Mouse (Mus musculus): ENCODE measurements around the gene Tmem217. TPM values are rescaled to one million over a fixed set of nuclear protein-coding genes. Genes with fewer than 3 reads are reported as not detected.

Tmem217 gene
- polyA plus RNA-seq, 1 experiment from 2014 or later = 1.5 TPM

- no peak for ATAC-seq (ENCODE audit: low FRiP score)
- Histone ChIP-seq H3K9ac (no peak overlapping the region), H3K27ac (no peak overlapping the region), H3K4me1 (no peaks in the 10 kb centered on the region), H3K4me3 (replicated peaks) (no peak overlapping the region), H3K4me2 (no peak overlapping the region), H3K9me3 (no peaks in the 10 kb centered on the region), H3K27me3 (no peaks in the 10 kb centered on the region), H3K36me3 (replicated peaks) (peaks cover 79% of the 10 kb centered on the region)
- WGBS = 85% methylated on average over 4 of the region's 4 CpGs
Observed at GRCm38 (mm10) chr17:29579579-29580126, 27.5 kb upstream of the Tmem217 start.

GRCm38 (mm10) chr17:29569831-29570230 is 17.6 kb upstream of the Tmem217 start:
- no peaks in the 10 kb centered on the region for H3K9me3 ChIP-seq
- no peak for ATAC-seq (ENCODE audit: low FRiP score)
- WGBS = 88% methylated on average over 6 of the region's 6 CpGs
- H3K4me3 ChIP-seq (replicated peaks) = no peak overlapping the region
- H3K9ac ChIP-seq = no peak overlapping the region
- H3K27ac ChIP-seq = no peak overlapping the region
- no peaks in the 10 kb centered on the region for H3K27me3 ChIP-seq
- no peaks in the 10 kb centered on the region for H3K4me1 ChIP-seq
- H3K4me2 ChIP-seq = no peak overlapping the region
- H3K36me3 ChIP-seq (replicated peaks) = peaks cover 74% of the 10 kb centered on the region

DNA sequence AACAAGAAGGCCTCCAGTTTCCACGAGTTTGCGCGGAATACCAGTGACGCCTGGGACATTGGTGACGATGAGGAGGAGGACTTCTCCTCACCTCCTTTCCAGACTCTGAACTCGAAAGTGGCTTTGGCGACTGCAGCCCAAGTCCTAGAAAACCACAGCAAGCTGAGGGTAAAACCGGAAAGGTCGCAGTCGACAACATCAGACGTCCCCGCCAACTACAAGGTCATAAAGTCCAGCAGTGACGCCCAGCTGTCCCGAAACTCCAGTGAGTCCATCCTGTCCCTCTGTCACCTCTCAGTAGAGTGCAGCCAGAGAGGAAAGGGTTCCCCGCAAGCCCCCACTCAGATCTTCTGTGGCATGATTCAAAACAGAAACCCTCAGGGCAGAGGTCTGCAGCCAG is 16.2 kb upstream of the Tmem217 start:
- Histone ChIP-seq H3K4me2 (no peak overlapping the region), H3K27me3 (no peaks in the 10 kb centered on the region), H3K4me1 (no peaks in the 10 kb centered on the region), H3K4me3 (replicated peaks) (no peak overlapping the region), H3K9ac (no peak overlapping the region), H3K27ac (no peak overlapping the region), H3K36me3 (replicated peaks) (peaks cover 70% of the 10 kb centered on the region), H3K9me3 (no peaks in the 10 kb centered on the region)
- 92% methylated on average over 15 of the region's 15 CpGs for WGBS
- ATAC-seq (ENCODE audit: low FRiP score) = no peak

DNA sequence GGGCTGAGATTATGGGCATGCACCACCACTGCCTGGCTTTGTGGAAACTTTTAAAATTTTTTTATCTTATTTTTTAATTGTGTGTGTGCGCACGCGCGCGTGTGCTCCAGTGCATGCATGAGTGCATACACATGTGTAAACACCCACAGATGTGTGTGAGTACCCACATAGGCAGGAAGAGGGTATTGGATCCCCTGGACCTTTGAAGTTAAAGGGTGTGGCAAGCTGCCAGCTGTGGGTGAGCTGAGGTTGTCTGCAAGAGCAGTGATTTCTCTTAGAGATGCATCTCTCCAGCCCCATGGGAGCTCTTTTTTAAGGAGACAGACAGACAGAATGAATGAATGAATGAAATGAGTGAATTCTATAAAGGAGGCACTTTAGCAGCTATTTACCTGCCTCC is 13.3 kb upstream of the Tmem217 start:
- no peaks in the 10 kb centered on the region for H3K27me3 ChIP-seq
- no peak overlapping the region for H3K27ac ChIP-seq
- no peak overlapping the region for H3K4me2 ChIP-seq
- ATAC-seq (ENCODE audit: low FRiP score) = no peak
- H3K4me3 ChIP-seq (replicated peaks) = no peak overlapping the region
- peaks cover 41% of the 10 kb centered on the region for H3K36me3 ChIP-seq (replicated peaks)
- WGBS = 97% methylated on average over 5 of the region's 5 CpGs
- no peaks in the 10 kb centered on the region for H3K4me1 ChIP-seq
- H3K9ac ChIP-seq = no peak overlapping the region
- H3K9me3 ChIP-seq = no peaks in the 10 kb centered on the region

GRCm38 (mm10) chr17:29558476-29558875 is 6.3 kb upstream of the Tmem217 start:
- 89% methylated on average over 5 of the region's 5 CpGs for WGBS
- no peak overlapping the region for H3K4me2 ChIP-seq
- H3K36me3 ChIP-seq (replicated peaks) = peaks cover 7% of the 10 kb centered on the region

GRCm38 (mm10) chr17:29556893-29557292 is 4.7 kb upstream of the Tmem217 start:
- Histone ChIP-seq H3K4me3 (replicated peaks) (no peak overlapping the region), H3K4me1 (no peaks in the 10 kb centered on the region), H3K4me2 (no peak overlapping the region), H3K9me3 (no peaks in the 10 kb centered on the region; the same call in 1 of the 2 replicates), H3K27me3 (no peaks in the 10 kb centered on the region), H3K36me3 (replicated peaks) (peaks cover 7% of the 10 kb centered on the region), H3K9ac (no peak overlapping the region), H3K27ac (no peak overlapping the region)
- ATAC-seq (ENCODE audit: low FRiP score) = no peak
- WGBS = 95% methylated on average over 7 of the region's 7 CpGs

More at GRCm38 (mm10) chr17:29558476-29558875, 6.3 kb upstream of the Tmem217 start:
- H3K4me3 ChIP-seq (replicated peaks) = no peak overlapping the region
- H3K9ac ChIP-seq = no peak overlapping the region
- no peaks in the 10 kb centered on the region for H3K4me1 ChIP-seq
- H3K9me3 ChIP-seq = no peaks in the 10 kb centered on the region; the same call in 1 of the 2 replicates
- ATAC-seq (ENCODE audit: low FRiP score) = no peak
- no peaks in the 10 kb centered on the region for H3K27me3 ChIP-seq
- no peak overlapping the region for H3K27ac ChIP-seq

- H3K9me3 ChIP-seq = no peaks in the 10 kb centered on the region; the same call in 1 of the 2 replicates
Observed at GRCm38 (mm10) chr17:29556456-29556855, 4.3 kb upstream of the Tmem217 start.

DNA sequence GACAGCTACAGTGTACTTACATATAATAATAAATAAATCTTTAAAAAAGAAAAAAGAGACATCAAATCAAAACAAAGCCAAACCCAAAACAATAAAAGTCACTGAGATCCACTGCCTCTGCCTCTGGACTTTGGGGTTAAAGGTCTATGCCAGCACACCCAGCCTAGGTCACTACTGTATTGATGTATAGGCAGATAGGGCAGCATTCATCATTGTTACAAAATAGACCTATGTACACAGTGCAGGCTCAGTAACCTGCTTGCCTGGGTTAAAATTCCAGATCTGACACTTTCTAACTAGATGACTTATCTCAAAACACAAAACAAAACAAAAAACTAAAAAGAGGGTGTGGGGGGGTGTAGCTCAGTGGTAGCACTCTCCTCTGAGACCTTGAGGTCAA is 2.0 kb upstream of the Tmem217 start:
- H3K9me3 ChIP-seq = no peaks in the 10 kb centered on the region
- no peaks in the 10 kb centered on the region for H3K27me3 ChIP-seq
- peaks cover 17% of the 10 kb centered on the region for H3K4me1 ChIP-seq
- ATAC-seq (ENCODE audit: low FRiP score) = no peak
- no peak overlapping the region for H3K9ac ChIP-seq
- no peak overlapping the region for H3K4me2 ChIP-seq
- no peak overlapping the region for H3K27ac ChIP-seq
- H3K4me3 ChIP-seq (replicated peaks) = no peak overlapping the region
- no peaks in the 10 kb centered on the region for H3K36me3 ChIP-seq (replicated peaks)

More at GRCm38 (mm10) chr17:29556456-29556855, 4.3 kb upstream of the Tmem217 start:
- H3K9ac ChIP-seq = no peak overlapping the region
- no peak overlapping the region for H3K4me2 ChIP-seq
- no peaks in the 10 kb centered on the region for H3K27me3 ChIP-seq
- no peak overlapping the region for H3K27ac ChIP-seq
- H3K36me3 ChIP-seq (replicated peaks) = peaks cover 7% of the 10 kb centered on the region
- no peak for ATAC-seq (ENCODE audit: low FRiP score)
- H3K4me3 ChIP-seq (replicated peaks) = no peak overlapping the region
- 95% methylated on average over 10 of the region's 10 CpGs for WGBS
- H3K4me1 ChIP-seq = no peaks in the 10 kb centered on the region

DNA sequence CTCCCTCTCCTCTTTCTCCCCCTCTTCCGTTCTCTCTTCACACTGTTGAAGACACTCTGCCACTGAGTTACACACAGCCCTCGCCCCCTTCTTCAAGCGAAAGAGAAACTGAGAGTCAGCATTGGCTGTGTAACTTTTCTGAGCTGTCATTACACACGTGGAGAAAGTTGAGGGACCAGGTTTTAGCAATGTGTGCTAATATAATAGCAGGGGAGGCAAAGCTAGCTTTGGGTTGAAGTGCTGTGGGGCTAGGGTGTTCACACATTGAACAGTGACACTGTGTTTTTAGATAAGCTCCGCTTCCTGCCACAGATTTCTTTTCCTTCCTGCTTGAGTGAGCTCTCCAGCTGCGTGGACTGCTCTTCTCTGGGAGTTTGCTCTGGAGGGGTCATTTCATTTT is 1.2 kb downstream of the Tmem217 start:
- H3K4me3 ChIP-seq (replicated peaks) = no peak overlapping the region
- no peaks in the 10 kb centered on the region for H3K27me3 ChIP-seq
- H3K4me1 ChIP-seq = peaks cover 17% of the 10 kb centered on the region
- no peaks in the 10 kb centered on the region for H3K9me3 ChIP-seq
- ATAC-seq (ENCODE audit: low FRiP score) = no peak
- H3K36me3 ChIP-seq (replicated peaks) = no peaks in the 10 kb centered on the region
- H3K27ac ChIP-seq = no peak overlapping the region
- no peak overlapping the region for H3K9ac ChIP-seq
- WGBS = 65% methylated on average over 6 of the region's 6 CpGs
- peak overlapping the region; percentile 80 for H3K4me2 ChIP-seq

DNA sequence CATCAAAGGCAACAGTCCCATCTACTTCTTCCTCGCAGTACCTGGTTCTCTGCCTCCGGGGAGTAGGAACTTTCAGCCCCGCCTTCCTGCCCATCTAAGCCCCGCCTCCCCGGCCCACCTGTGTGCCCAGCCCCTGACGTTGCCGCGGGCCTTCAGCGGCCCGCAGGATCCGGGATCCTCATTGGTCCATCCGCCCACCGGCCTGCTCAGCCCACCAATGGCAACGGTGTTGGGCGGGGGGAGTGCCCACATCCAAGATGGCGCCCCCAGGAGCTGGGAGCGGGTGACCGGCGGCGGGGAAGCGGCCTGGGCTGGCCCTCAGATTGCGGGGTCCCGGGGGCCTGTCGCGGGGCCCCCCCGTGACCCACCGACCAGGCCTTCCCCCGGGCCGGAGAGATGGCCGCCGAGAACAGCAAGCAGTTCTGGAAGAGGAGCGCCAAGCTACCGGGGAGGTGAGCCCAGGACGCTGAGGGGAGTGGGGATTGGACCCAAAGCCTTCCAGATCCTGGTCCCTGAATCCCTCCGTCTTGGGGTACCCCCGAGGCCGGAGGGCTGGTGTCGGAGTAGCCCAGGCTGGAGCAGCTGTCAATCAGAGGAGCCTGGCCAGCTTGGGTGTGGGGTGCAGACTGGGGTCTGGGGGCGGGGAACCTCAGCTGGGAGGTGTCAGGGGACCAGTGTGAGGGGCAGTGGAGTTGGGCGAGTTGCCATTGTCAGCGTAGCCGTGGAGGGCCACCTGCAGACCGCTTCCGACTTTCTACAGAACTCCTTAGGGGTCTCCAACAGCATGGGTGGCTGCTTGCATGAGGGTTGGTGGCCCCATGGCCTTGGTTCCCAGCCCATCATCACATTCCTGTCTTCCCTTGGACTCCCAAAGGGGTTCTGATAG is 2.4 kb downstream of the Tmem217 start, which contains the start of the genes Gm17657 and Tbc1d22b:
Gene Gm17657 (minus strand): TSS at position 96 of the 886 bp plus-strand sequence.
Gene Tbc1d22b (plus strand): TSS at position 243 of the 886 bp plus-strand sequence.
- H3K27ac ChIP-seq = peak within 1 kb of the TSS; percentile 64
- WGBS = under 1% methylated on average over 44 of the region's 44 CpGs
- H3K27me3 ChIP-seq = no peaks in the 10 kb centered on the region
- peak within 1 kb of the TSS; percentile 90 for H3K9ac ChIP-seq
- no peaks in the 10 kb centered on the region for H3K9me3 ChIP-seq
- peak within 1 kb of the TSS; percentile 93 for H3K4me3 ChIP-seq (replicated peaks)
- peaks cover 17% of the 10 kb centered on the region for H3K4me1 ChIP-seq
- ATAC-seq (ENCODE audit: low FRiP score) = peak; percentile 99
- H3K36me3 ChIP-seq (replicated peaks) = no peaks in the 10 kb centered on the region
- peak within 1 kb of the TSS; percentile 80 for H3K4me2 ChIP-seq

- Histone ChIP-seq H3K9me3 (no peaks in the 10 kb centered on the region), H3K4me3 (replicated peaks) (peak overlapping the region; percentile 93; the same call in 1 of the 2 replicates), H3K27me3 (no peaks in the 10 kb centered on the region), H3K27ac (no peak overlapping the region), H3K4me2 (peak overlapping the region; percentile 80), H3K4me1 (peaks cover 17% of the 10 kb centered on the region), H3K9ac (no peak overlapping the region), H3K36me3 (replicated peaks) (no peaks in the 10 kb centered on the region)
- WGBS = 50% methylated on average over 8 of the region's 8 CpGs
- ATAC-seq (ENCODE audit: low FRiP score) = no peak
Observed at GRCm38 (mm10) chr17:29548994-29549393, 3.2 kb downstream of the Tmem217 start.

DNA sequence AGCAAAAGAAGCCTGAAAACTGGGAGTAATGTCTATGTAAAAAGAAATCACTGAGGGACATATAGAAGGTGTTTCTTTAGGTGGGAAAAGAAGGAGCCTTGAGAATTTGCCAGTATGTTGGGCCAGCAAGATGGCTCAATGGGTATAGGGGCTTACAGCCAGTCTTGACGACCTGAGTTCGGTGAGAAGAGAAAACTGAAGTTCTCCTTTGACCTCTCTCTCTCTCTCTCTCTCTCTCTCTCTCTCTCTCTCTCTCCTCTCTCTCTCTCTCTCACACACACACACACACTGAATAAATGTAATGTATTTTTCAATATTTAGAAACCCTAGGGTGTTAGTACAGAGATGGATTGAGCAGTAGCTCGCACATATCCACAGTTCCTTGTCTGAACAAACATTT is 3.7 kb downstream of the Tmem217 start:
- H3K4me1 ChIP-seq = peaks cover 17% of the 10 kb centered on the region
- ATAC-seq (ENCODE audit: low FRiP score) = no peak
- 88% methylated on average over 3 of the region's 3 CpGs for WGBS
- H3K27ac ChIP-seq = no peak overlapping the region
- no peaks in the 10 kb centered on the region for H3K9me3 ChIP-seq
- no peak overlapping the region for H3K9ac ChIP-seq
- no peak overlapping the region for H3K4me3 ChIP-seq (replicated peaks)
- no peaks in the 10 kb centered on the region for H3K36me3 ChIP-seq (replicated peaks)
- no peaks in the 10 kb centered on the region for H3K27me3 ChIP-seq
- H3K4me2 ChIP-seq = no peak overlapping the region
